Mouse (Mus musculus) CD4-positive, CD25-positive, alpha-beta regulatory T cell, adult 2 months (primary cell): ENCODE measurements at regions not wholly inside any gene's neighbourhood (a gene's known extent, or its start where the extent isn't known, plus 50 kb on each side); places are given as distances from the start of the nearest gene placed in this dataset.
A peak's percentile ranks its signal among the peaks of the same experiment; 100 is the strongest.

Experiments
- DNase-seq: peaks from one replicate; pipeline ENCODE4 v3.0.0-alpha.2; 2012; ENCODE audit warnings: low read depth, low spot score

DNA sequence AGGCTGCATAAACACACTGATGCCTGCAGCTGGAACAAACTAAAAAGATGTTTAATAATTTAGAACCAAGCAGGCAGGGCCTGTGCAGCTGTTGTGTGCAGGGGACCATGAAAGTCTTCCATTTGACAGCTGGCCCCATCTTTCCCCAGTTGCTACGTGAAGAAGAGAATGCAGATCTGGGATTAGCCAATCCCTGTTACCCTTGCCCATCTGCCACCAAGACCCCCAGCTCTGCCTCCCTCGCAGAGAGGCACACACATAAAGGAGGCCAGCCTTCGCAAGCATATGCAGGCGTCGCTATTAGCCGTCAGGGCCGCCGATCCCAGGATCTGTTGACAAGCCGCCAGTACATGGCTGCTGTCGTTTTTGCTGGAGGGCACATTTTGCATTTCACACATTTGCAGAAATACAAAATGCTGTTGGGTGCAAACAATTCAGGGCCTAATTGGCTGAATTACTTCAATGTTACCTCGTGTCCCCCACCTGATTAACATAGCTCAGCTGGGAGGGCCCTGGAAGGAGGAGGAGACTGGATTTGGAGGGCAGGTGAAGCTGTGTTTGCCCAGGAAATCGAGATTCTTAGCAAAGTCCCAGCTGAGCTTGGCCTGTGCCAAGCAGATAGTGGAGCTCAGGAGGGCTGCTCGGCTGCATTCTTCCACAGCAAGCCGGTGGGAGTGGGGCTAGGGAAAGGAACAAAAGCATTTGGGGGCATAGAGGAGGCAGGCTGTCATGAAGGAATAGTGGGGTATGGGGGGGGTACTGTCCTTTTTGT lies 367.6 kb upstream of the Mki67 start:
- no peak for DNase-seq

- DNase-seq = no peak
Observed at GRCm38 (mm10) chr7:136088785-136089184, 372.6 kb upstream of the Mki67 start.

GRCm38 (mm10) chr7:136094681-136095360 lies 378.7 kb upstream of the Mki67 start:
- no peak for DNase-seq

GRCm38 (mm10) chr7:136104021-136104420 lies 387.9 kb upstream of the Mki67 start:
- no peak for DNase-seq

- no peak for DNase-seq
Observed at GRCm38 (mm10) chr7:136112163-136112562, 396.0 kb upstream of the Mki67 start.

GRCm38 (mm10) chr7:136120930-136121329 lies 404.8 kb upstream of the Mki67 start:
- DNase-seq = no peak

DNA sequence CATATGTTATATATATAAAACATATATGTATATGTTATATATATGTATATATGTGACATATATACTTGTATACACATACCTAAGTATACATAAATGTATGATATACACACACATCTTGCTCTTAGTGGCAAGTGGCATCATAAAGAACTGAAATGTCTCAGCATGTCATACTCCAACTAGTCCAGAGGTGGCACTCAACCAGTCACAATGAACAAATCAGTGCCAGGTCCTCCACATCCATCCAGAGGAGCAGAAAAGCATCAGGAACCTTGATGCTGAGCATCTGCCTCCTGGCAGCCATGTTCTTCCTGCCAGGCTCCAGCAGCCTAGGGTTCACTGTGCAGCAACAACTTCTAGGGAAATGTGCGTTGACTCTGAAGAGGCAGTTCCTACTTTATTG lies 405.2 kb upstream of the Mki67 start:
- DNase-seq = no peak

DNA sequence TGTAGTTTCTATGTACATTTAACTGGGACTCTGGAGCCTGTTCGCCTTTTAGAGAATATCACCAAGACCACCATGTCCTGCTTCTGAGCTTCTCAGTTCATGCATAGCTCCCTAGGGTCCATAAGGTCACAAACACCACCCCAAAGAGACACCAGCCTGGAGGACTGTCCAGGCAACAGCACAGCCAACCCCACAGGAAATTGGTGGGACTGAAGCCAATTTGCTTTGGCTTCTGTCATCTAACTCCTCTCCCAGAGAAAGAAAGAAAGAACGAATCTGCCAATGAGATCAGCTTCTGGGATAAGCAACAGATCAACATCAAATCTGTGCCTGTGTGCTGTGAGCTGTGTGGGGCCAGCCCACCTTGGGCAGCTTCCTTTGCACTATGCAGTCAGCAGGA lies 408.6 kb upstream of the Mki67 start:
- no peak for DNase-seq

GRCm38 (mm10) chr7:136126393-136126792 lies 410.2 kb upstream of the Mki67 start:
- DNase-seq = no peak

DNA sequence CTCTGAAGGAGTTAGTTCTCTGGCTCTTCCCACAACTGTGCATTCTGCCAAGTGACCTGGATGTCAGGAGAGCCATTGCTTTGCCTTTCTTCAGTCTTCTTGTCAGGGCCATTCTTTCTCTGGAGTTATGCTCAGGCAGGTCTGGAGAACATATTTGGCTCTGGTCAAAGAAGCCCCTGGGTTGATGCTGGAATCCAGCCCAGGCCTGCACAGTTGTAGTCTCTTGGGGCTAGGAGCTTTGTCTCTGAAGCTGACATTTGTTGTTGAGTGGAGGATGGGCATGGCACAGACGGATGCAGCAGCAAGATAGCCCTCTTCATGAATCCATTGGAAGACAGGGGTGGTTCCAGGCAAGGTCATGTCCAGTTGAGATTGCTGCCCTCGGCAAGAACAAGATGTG lies 411.4 kb upstream of the Mki67 start:
- no peak for DNase-seq

GRCm38 (mm10) chr7:136129721-136130123 lies 413.6 kb upstream of the Mki67 start:
- DNase-seq = no peak

- no peak for DNase-seq
Observed at GRCm38 (mm10) chr7:136130666-136131239, 414.6 kb upstream of the Mki67 start.

DNA sequence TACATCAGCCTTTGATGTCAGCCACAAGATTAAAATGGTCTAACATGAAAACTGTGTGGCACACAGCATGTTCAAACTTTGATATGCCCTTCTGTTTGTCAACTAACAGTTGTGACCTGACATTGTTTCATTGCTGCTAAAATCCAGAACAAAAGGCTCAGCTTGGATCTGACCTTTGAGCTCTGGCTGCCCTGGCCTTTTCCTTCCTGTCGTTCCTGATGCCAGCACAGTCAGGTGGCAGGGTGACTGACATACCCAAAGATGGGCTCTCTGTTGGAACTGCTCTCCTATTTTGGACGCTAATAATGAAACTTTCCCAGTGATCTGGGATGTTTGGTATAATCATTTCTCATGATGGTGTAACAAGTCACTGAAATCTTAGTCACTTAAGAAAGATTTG lies 416.8 kb upstream of the Mki67 start:
- no peak for DNase-seq

DNA sequence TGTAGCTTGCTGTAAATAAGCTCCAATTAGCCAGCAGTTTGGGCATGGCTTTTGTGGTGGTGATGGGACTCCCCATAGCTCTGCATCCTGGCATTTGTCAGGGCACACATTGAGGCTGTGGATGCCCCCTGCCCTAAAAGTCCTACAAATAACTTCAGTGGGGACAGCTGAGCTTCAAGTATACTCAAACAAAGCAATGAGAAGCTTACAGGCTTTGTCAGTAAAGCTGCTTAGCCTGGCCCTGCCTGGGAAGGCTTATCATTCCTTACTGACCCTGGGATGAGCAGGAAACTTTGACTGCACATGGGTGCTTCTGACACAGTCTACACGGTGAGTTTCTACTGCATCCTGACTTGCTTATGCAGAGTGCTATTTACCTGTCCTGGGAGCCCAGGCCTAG lies 420.5 kb upstream of the Mki67 start:
- DNase-seq = no peak

DNA sequence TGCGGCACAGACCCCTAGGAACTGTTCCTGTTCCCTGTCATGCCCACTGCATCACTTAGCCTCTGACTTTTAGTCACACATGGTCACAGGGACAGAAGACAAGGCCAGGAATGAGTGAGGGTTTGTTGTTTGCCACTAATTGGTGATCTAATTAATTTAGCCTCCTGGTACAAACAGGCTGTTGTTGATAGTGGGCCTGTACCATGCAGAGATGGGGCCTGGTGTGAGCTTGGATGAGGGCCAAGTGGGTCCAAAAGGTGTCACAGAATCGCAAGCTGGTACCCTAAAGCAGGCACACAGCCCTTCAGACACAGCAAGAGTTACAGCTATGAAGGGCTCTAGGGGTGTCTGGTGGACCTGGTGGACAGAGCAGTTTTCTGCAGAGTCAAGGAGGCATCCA lies 421.2 kb upstream of the Mki67 start:
- no peak for DNase-seq

DNA sequence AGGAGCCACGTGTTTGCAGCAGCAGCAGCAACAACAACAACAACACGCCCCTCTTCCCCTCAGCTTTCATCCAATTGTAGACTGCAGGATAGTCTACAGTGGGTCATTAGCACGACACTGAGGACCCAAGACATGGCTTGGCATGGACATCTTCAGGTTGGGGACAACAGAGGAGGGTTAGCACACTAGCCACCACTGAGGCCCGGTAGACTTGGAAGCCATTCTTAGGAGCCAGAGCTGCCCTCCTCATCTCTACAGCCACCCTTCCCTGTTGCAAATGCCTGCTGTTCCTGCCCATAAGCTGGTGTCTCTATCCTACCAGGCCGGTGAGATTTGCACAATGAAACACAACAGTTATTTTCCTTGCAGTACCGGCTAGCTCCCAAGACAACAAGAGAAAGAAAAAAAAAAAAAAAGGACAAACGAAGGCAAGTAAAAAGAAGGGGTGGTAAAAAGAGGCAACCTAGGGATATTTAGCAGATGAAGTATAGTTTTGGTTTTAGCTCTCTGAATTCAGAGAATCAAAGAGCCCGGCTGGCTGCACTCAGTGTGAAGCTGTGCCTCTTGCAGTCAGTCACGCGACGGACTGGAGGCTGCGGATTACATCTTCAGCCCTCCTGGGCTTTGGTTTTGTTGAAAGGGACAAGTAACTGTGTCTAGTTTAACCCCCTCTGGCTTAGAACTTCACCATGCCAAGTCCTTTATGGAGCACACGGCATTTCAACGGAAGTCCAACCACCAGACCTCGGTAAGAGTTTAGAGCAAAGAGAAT lies 421.9 kb upstream of the Mki67 start:
- DNase-seq = no peak

- no peak for DNase-seq
Observed at GRCm38 (mm10) chr7:136142832-136143231, 426.7 kb upstream of the Mki67 start.

- no peak for DNase-seq
Observed at GRCm38 (mm10) chr7:136150196-136150595, 434.0 kb upstream of the Mki67 start.

DNA sequence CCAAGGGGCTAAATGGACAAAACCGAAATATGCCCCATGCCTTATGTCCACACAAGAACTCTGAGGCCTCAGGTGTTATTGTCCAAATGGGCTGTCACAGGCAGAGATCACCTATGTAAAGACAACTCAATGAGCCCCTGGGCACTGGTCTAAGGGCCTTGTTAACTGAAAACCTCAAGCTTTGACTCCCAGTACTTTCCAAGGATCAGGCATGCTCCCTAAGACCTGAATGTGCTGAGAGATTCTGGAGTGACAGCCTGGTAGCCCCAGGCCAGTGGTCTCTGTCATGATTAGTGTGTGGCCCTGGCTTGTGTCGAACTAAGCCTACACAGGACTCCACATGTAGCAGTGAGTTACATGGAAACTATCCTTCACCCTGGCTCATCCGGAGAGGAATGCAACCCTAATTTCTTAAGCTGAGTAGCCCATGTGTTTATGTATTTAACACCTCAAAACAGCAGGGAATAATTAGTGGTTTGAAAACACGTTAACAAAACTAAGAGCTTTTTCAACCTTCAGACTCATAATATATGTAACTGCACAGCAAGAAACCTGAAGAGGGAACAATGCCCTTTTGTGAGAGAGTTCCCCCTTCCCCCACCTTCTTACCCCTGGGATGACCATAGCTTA lies 435.3 kb upstream of the Mki67 start:
- no peak for DNase-seq

GRCm38 (mm10) chr7:136152470-136152869 lies 436.3 kb upstream of the Mki67 start:
- DNase-seq = peak; percentile 6

DNA sequence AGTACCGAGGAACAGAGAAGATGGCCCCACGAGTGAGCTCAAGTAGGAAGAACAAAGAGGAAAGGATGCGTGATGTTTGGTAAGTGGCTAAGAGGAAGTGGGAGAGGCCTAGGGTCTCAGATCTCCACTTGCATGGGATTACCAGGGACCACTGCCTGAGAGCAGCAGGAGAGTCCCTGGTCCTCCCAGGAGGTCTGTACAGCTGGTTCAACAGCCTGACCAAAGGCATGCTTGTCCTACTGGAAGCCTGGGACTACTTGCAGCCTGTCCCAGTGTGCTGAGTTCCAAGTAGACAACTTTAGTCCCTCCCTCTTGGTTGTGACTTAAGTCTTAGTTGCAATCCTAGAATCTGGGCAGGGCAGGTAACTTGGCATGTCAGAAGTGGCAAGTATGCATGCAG lies 437.5 kb upstream of the Mki67 start:
- no peak for DNase-seq

DNA sequence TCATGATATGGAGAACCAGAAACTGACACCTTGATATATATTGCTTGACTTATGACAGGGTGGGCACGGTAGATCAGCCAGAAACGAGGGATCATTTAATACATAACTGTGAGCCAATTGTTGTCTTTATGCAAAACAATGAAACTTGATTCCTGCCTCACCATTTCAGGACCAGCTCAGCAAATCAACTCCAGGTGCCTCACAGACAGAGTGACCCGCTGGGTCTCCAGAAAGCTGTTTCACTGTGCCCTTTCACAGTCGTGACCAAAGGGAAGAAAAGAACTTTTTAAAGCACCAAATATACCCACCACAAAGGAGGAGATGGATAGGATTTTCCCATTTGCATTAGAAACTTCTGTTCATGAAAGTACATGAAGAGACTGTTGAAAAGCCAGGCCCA lies 443.0 kb upstream of the Mki67 start:
- DNase-seq = no peak
